Mouse (Mus musculus) MEL (cell line): ENCODE measurements around the gene Pcif1. TPM values are rescaled to one million over a fixed set of nuclear protein-coding genes. Genes with fewer than 3 reads are reported as not detected.

Experiments used
- DNase-seq: peaks from one replicate; pipeline ENCODE4 v3.0.0; 2011; ENCODE audit warnings: low read depth, low spot score
- H3K27ac ChIP-seq: 2 replicates; pipeline ENCODE4 v1.5.1; 2012; ENCODE audit warnings: low read depth, mild to moderate bottlenecking, control low read depth, low read length, moderate library complexity; ENCODE audit not compliant: control insufficient read depth
- H3K27me3 ChIP-seq, 2 experiments: fragments of 150-350 bp in 1 of 2; sonication (generic) in 1 of 2; 2 replicates each; pipeline ENCODE4 v1.6.1; 2012; ENCODE audit warnings: low read length in 2 of 2, mild to moderate bottlenecking in 2 of 2, improper control_type of control experiment in 1 of 2, moderate library complexity in 1 of 2; ENCODE audit not compliant: insufficient read depth in 2 of 2, control insufficient read depth in 1 of 2
- H3K36me3 ChIP-seq, 2 experiments: 2 replicates each; pipeline ENCODE4 v1.6.1; 2012 to 2014; ENCODE audit warnings: low read length in 2 of 2, improper control_type of control experiment in 1 of 2, inconsistent platforms in 1 of 2, mild to moderate bottlenecking in 1 of 2; ENCODE audit not compliant: insufficient read depth in 2 of 2, control insufficient read depth in 1 of 2
- H3K4me1 ChIP-seq, 2 experiments: fragments of 150-350 bp in 1 of 2; sonication (generic) in 1 of 2; 2 replicates each; pipeline ENCODE4 v1.6.1; 2012; ENCODE audit warnings: low read length in 2 of 2, improper control_type of control experiment in 1 of 2, mild to moderate bottlenecking in 1 of 2; ENCODE audit not compliant: insufficient read depth in 2 of 2, control insufficient read depth in 1 of 2
- H3K4me3 ChIP-seq, 2 experiments: fragments of 150-350 bp in 1 of 2; sonication (generic) in 1 of 2; 2 replicates each; pipeline ENCODE4 v1.5.1; 2012; ENCODE audit warnings: low read depth in 2 of 2, low read length in 2 of 2, mild to moderate bottlenecking in 2 of 2, moderate library complexity in 2 of 2, control low read depth in 1 of 2, improper control_type of control experiment in 1 of 2; ENCODE audit not compliant: control insufficient read depth in 1 of 2, insufficient read depth in 1 of 2
- H3K79me2 ChIP-seq: 2 replicates; pipeline ENCODE4 v1.6.1; 2012; ENCODE audit warnings: mild to moderate bottlenecking, low read length, moderate library complexity; ENCODE audit not compliant: control insufficient read depth, poor library complexity, insufficient read depth
- H3K9ac ChIP-seq: 2 replicates; pipeline ENCODE4 v1.6.1; 2012; ENCODE audit warnings: low read depth, mild to moderate bottlenecking, control low read depth, low read length, moderate library complexity; ENCODE audit not compliant: control insufficient read depth, poor library complexity, severe bottlenecking
- H3K9me3 ChIP-seq: fragments of 150-350 bp; sonication (generic); replicated peaks from 2 replicates; pipeline ENCODE4 v1.6.1; 2012; ENCODE audit warnings: mild to moderate bottlenecking, low read length, improper control_type of control experiment, moderate library complexity; ENCODE audit not compliant: insufficient read depth
- BHLHE40 ChIP-seq: IDR thresholded peaks from 2 replicates; pipeline ENCODE4 v1.6.1; 2012; ENCODE audit warnings: low read depth, mild to moderate bottlenecking, inconsistent platforms, low read length, improper control_type of control experiment, borderline replicate concordance
- CHD1 ChIP-seq: IDR thresholded peaks from 2 replicates; pipeline ENCODE4 v1.6.1; 2012; ENCODE audit warnings: low read depth, mild to moderate bottlenecking, inconsistent platforms, low read length, improper control_type of control experiment
- CHD2 ChIP-seq: IDR thresholded peaks from 2 replicates; pipeline ENCODE4 v1.6.1; 2011; ENCODE audit warnings: low read length, improper control_type of control experiment
- CTCF ChIP-seq, 3 experiments: IDR thresholded peaks in 2 of 3; conservative IDR thresholded peaks in 1 of 3; 2 replicates each; pipeline ENCODE4 v1.5.1; 2011 to 2012; ENCODE audit warnings: low read length in 3 of 3, low read depth in 2 of 3, mild to moderate bottlenecking in 2 of 3, improper control_type of control experiment in 1 of 3, inconsistent platforms in 1 of 3, mixed read lengths in 1 of 3, moderate library complexity in 1 of 3; ENCODE audit not compliant: control insufficient read depth in 1 of 3, insufficient read depth in 1 of 3, poor library complexity in 1 of 3, severe bottlenecking in 1 of 3
- E2F4 ChIP-seq: IDR thresholded peaks from 2 replicates; pipeline ENCODE4 v1.6.1; 2011; ENCODE audit warnings: low read depth, low read length, improper control_type of control experiment, borderline replicate concordance
- EP300 ChIP-seq, 2 experiments: IDR thresholded peaks; 2 replicates each; pipeline ENCODE4 v1.6.1; 2011; ENCODE audit warnings: improper control_type of control experiment in 2 of 2, low read length in 2 of 2, low read depth in 1 of 2, mild to moderate bottlenecking in 1 of 2
- ETS1 ChIP-seq: IDR thresholded peaks from 2 replicates; pipeline ENCODE4 v1.6.1; 2012; ENCODE audit warnings: low read depth, mild to moderate bottlenecking, inconsistent platforms, low read length, improper control_type of control experiment, moderate library complexity
- GATA1 ChIP-seq: IDR thresholded peaks from 2 replicates; pipeline ENCODE4 v1.6.1; 2011; ENCODE audit warnings: low read depth, low read length, improper control_type of control experiment
- JUND ChIP-seq: IDR thresholded peaks from 2 replicates; pipeline ENCODE4 v1.6.1; 2011; ENCODE audit warnings: low read depth, mild to moderate bottlenecking, improper control_type of control experiment, low read length
- KAT2A ChIP-seq: conservative IDR thresholded peaks from 2 replicates; pipeline ENCODE4 v1.6.1; 2012; ENCODE audit warnings: low read depth, low read length, improper control_type of control experiment, inconsistent platforms
- MAX ChIP-seq: IDR thresholded peaks from 2 replicates; pipeline ENCODE4 v1.6.1; 2011; ENCODE audit warnings: low read length, improper control_type of control experiment
- MAZ ChIP-seq: IDR thresholded peaks from 2 replicates; pipeline ENCODE4 v1.6.1; 2012; ENCODE audit warnings: low read depth, mild to moderate bottlenecking, inconsistent platforms, low read length, improper control_type of control experiment
- MXI1 ChIP-seq: IDR thresholded peaks from 2 replicates; pipeline ENCODE4 v1.6.1; 2011; ENCODE audit warnings: mild to moderate bottlenecking, low read depth, low read length, improper control_type of control experiment
- MYB ChIP-seq: IDR thresholded peaks from 2 replicates; pipeline ENCODE4 v1.6.1; 2011; ENCODE audit warnings: mild to moderate bottlenecking, low read depth, low read length, improper control_type of control experiment
- MYC ChIP-seq: IDR thresholded peaks from 2 replicates; pipeline ENCODE4 v1.6.1; 2011; ENCODE audit warnings: low read depth, mild to moderate bottlenecking, low read length, improper control_type of control experiment, moderate library complexity
- POLR2A ChIP-seq, 2 experiments: IDR thresholded peaks; 2 replicates each; pipeline ENCODE4 v1.6.1; 2011 to 2012; ENCODE audit warnings: low read length in 2 of 2, mild to moderate bottlenecking in 2 of 2, control low read depth in 1 of 2, improper control_type of control experiment in 1 of 2, low read depth in 1 of 2, moderate library complexity in 1 of 2; ENCODE audit not compliant: control insufficient read depth in 1 of 2, insufficient read depth in 1 of 2, poor library complexity in 1 of 2
- POLR2AphosphoS2 ChIP-seq: IDR thresholded peaks from 2 replicates; pipeline ENCODE4 v1.6.1; 2011; ENCODE audit warnings: low read length, improper control_type of control experiment
- RAD21 ChIP-seq: IDR thresholded peaks from 2 replicates; pipeline ENCODE4 v1.6.1; 2011; ENCODE audit warnings: mild to moderate bottlenecking, low read depth, low read length, improper control_type of control experiment
- RCOR1 ChIP-seq: IDR thresholded peaks from 2 replicates; pipeline ENCODE4 v1.6.1; 2012; ENCODE audit warnings: low read depth, mild to moderate bottlenecking, inconsistent platforms, low read length, improper control_type of control experiment
- SMC3 ChIP-seq: IDR thresholded peaks from 2 replicates; pipeline ENCODE4 v1.6.1; 2011; ENCODE audit warnings: low read depth, low read length, improper control_type of control experiment
- TAL1 ChIP-seq: IDR thresholded peaks from 2 replicates; pipeline ENCODE4 v1.6.1; 2012; ENCODE audit warnings: mild to moderate bottlenecking, inconsistent platforms, low read length, moderate library complexity, mixed read lengths
- TBP ChIP-seq: IDR thresholded peaks from 2 replicates; pipeline ENCODE4 v1.8.0; 2011; ENCODE audit warnings: low read depth, low read length, improper control_type of control experiment
- TCF12 ChIP-seq: IDR thresholded peaks from 2 replicates; pipeline ENCODE4 v1.6.1; 2014; ENCODE audit warnings: low read depth, mild to moderate bottlenecking, inconsistent platforms, low read length, improper control_type of control experiment, moderate library complexity
- UBTF ChIP-seq: IDR thresholded peaks from 2 replicates; pipeline ENCODE4 v1.6.1; 2012; ENCODE audit warnings: low read depth, mild to moderate bottlenecking, inconsistent platforms, low read length, improper control_type of control experiment, moderate library complexity, borderline replicate concordance; ENCODE audit not compliant: insufficient read depth
- USF2 ChIP-seq, 2 experiments: IDR thresholded peaks; 2 replicates each; pipeline ENCODE4 v1.6.1; 2011 to 2012; ENCODE audit warnings: improper control_type of control experiment in 2 of 2, low read length in 2 of 2, borderline replicate concordance in 1 of 2, inconsistent platforms in 1 of 2, low read depth in 1 of 2, mild to moderate bottlenecking in 1 of 2; ENCODE audit not compliant: insufficient read depth in 1 of 2
- ZKSCAN1 ChIP-seq: IDR thresholded peaks from 2 replicates; pipeline ENCODE4 v1.6.1; 2012; ENCODE audit warnings: low read depth, mild to moderate bottlenecking, inconsistent platforms, low read length, improper control_type of control experiment, moderate library complexity
- ZMIZ1 ChIP-seq: IDR thresholded peaks from 2 replicates; pipeline ENCODE4 v1.6.1; 2012; ENCODE audit warnings: low read depth, mild to moderate bottlenecking, inconsistent platforms, low read length, improper control_type of control experiment, moderate library complexity
- ZNF384 ChIP-seq: IDR thresholded peaks from 2 replicates; pipeline ENCODE4 v1.6.1; 2012; ENCODE audit warnings: low read depth, mild to moderate bottlenecking, inconsistent platforms, low read length, improper control_type of control experiment
- polyA plus RNA-seq, 2 experiments: library from polyadenylated mRNA; stranded (reverse) in 1 of 2; unstranded in 1 of 2; fragments of >175 nt in 1 of 2; fragments of >200 nt in 1 of 2; gene quantifications; 2 replicates each; pipeline versions ENCODE4 v1.2.1 to v1.2.4; 2012; ENCODE audit warnings: low replicate concordance in 2 of 2, low read depth in 1 of 2; ENCODE audit not compliant: insufficient read length in 2 of 2, insufficient read depth in 1 of 2, missing spikeins in 1 of 2
- total RNA-seq: library from RNA; depleted of rRNA; stranded (reverse); fragments of 300-350 nt; gene quantifications from 2 replicates; pipeline ENCODE4 v1.2.3, GENCODE M21; 2012

The Pcif1 gene
- total and polyA plus RNA-seq, 3 experiments = 46.8 to 118 TPM; not detected in 1

DNA sequence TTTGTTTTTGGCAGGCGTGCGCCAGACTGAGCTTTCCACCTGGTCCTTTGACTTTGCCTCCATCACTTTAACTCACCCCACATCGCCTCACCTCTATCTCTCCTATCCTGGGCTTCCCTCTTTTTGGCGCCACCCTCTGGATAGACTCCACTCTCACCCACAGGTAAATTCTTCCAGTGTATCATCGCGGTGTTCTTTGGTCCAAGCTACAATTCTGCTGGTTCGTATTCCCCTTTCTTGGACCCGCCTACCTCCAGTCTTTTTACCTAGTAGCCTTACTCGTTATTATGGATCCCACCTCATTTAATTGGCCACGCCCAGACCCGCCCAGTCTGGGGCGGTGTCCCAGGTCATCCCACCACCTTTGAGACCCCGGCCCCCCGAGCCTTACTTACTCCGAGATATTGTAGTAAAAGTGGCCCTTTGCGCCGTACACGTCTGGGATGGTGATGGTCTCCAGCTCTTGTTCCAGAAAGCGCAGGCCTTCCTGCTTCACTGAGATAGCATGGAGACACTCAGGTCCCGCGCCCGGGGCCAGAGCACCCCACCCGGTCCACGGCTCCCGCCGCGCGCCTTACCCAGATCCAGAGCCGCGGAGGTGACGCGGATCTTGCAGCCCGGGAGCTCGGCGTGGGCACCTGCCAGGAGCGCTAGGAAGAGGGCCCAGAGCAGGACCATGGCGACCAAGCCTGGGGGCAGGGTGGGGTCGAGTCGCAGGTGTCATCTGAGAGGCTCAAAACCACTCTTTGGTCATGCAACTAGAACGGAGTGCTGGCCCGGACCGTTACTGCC is 22.6 kb upstream of the Pcif1 start:
- DNase-seq = peak; percentile 55
- peaks cover 0 to 8% of the 10 kb centered on the region in 2 experiments; a peak in 2 of 4 replicates for H3K36me3 ChIP-seq
- 0 out of 2 replicates have a peak, but pooled peaks have one; percentile 12 for TF ChIP-seq MAZ
- TF ChIP-seq TCF12 = 0 out of 2 replicates have a peak, but pooled peaks have one; percentile 10
- TF ChIP-seq CTCF (IDR thresholded peaks at IDR 0.05 in 2 of 3, conservative IDR thresholded peaks at IDR 0.05 in 1 of 3; ENCODE audit: control insufficient read depth in 1 of 3, insufficient read depth in 1 of 3, low read depth in 2 of 3, low read length in 3 of 3, poor library complexity in 1 of 3, severe bottlenecking in 1 of 3) = peak in 1 of 3 experiments; percentile 17; a peak in 1 of 6 replicates
- no peak for TF ChIP-seq USF2 (IDR thresholded peaks at IDR 0.05; ENCODE audit: borderline replicate concordance in 1 of 2, insufficient read depth in 1 of 2, low read depth in 1 of 2, low read length in 2 of 2)
- no peak for TF ChIP-seq CHD2
- TF ChIP-seq MYC = 0 out of 2 replicates have a peak, but pooled peaks have one; percentile 18
- peaks cover 5 to 17% of the 10 kb centered on the region in 2 experiments for H3K4me1 ChIP-seq
- 0 out of 2 replicates have a peak overlapping the region, but pooled peaks have one; percentile 7 for H3K27ac ChIP-seq
- H3K27me3 ChIP-seq = no peaks in the 10 kb centered on the region
- peak overlapping the region; percentile 67 for H3K9ac ChIP-seq
- H3K79me2 ChIP-seq = no peaks in the 10 kb centered on the region; the same call in 1 of the 2 replicates
- H3K4me3 ChIP-seq = peak overlapping the region; percentile 69 to 71
- H3K9me3 ChIP-seq = no peaks in the 10 kb centered on the region

DNA sequence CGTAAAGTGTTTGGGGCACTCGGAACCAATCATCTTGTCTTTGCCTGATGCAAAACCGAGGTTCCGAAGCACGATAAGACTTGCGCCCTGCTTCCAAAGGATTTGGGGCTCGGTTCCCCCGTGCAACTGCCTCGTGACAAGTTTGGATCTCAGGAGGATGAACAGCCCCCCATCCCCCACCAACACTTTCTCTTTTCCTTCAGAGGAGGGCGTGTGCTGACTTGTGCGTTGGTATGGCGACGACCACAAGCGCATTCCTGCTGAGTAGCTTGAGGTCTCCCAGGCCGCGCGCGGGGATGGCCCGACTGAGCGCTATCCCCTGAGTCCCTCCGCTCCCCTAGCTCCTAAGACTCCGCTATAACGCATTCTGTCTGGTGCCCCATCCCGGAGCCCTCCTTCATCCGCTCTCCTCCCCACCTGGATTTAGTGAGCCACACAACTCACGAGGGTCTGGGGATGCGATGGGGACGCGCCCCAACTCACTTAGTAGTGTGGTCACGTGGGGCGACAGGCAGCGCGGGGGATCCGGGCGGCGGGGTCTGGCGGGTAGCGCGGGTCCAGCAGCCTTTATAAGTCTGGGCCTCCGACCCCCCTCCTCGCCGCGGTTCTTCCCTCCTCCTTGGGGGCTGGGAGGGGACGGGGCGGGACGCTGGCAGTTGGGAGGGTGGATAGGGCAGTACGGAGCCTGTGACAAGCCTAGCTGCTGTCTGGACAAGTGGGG is 21.8 kb upstream of the Pcif1 start, which contains the start of gene Pltp:
Gene Pltp (minus strand): TSS at position 611 of the 721 bp plus-strand sequence.
- no peaks in the 10 kb centered on the region for H3K9me3 ChIP-seq
- no peaks in the 10 kb centered on the region; the same call in 1 of the 2 replicates for H3K79me2 ChIP-seq
- no peaks in the 10 kb centered on the region for H3K27me3 ChIP-seq
- peak within 1 kb of the TSS; percentile 69 to 71 for H3K4me3 ChIP-seq
- H3K36me3 ChIP-seq = peaks cover 0 to 15% of the 10 kb centered on the region in 2 experiments; a peak in 2 of 4 replicates
- DNase-seq = peak; percentile 83
- H3K4me1 ChIP-seq = peaks cover 7 to 23% of the 10 kb centered on the region in 2 experiments
- peak within 1 kb of the TSS; percentile 67 for H3K9ac ChIP-seq
- H3K27ac ChIP-seq = peak within 1 kb of the TSS; percentile 28; the same call in 1 of the 2 replicates
- TF ChIP-seq TBP (no peak), ZNF384 (no peak), MAX (peak; percentile 53), TAL1 (no peak), BHLHE40 (no peak), ETS1 (peak; percentile 47; the same call in 1 of the 2 replicates), KAT2A (no peak), TCF12 (no peak), UBTF (no peak), POLR2AphosphoS2 (no peak), MXI1 (peak; percentile 86), EP300 (IDR thresholded peaks at IDR 0.05; ENCODE audit: low read depth in 1 of 2, low read length in 2 of 2) (no peak), MAZ (no peak), MYB (no peak), GATA1 (no peak), CHD2 (no peak), RAD21 (no peak), POLR2A (IDR thresholded peaks at IDR 0.05; ENCODE audit: control insufficient read depth in 1 of 2, insufficient read depth in 1 of 2, low read depth in 1 of 2, low read length in 2 of 2, poor library complexity in 1 of 2) (peak in 1 of 2 experiments; percentile 21; a peak in 2 of 4 replicates), E2F4 (no peak), RCOR1 (no peak), JUND (no peak), MYC (no peak), SMC3 (no peak), CHD1 (no peak), ZMIZ1 (no peak), ZKSCAN1 (no peak)
